Mouse (Mus musculus) embryonic facial prominence, embryonic 14.5 days (tissue): Measurements from ENCODE around the gene Prkcd. TPM values are rescaled to one million over a fixed set of nuclear protein-coding genes. Genes with fewer than 3 reads are reported as not detected.

Source experiments
- ATAC-seq: fragments of 200-750 bp; cut with Nextera tagmentation; 2 replicates; pipeline ENCODE4 v1.8.0; 2017; ENCODE audit warnings: low read depth, moderate number of reproducible peaks, moderate TSS enrichment
- DNase-seq: peaks from one replicate; pipeline ENCODE4 v3.0.0-alpha.2; 2015; ENCODE audit warnings: low spot score
- H3K27ac ChIP-seq: fragments of 300-500 bp; sonication (generic); replicated peaks from 2 replicates; pipeline ENCODE4 v1.5.1; 2014; ENCODE audit warnings: low read depth, mild to moderate bottlenecking, low read length, moderate library complexity
- H3K27me3 ChIP-seq: fragments of 300-500 bp; sonication (generic); replicated peaks from 2 replicates; pipeline ENCODE4 v1.6.1; 2014; ENCODE audit warnings: low read length; ENCODE audit not compliant: control insufficient read depth, insufficient read depth
- H3K36me3 ChIP-seq: fragments of 300-500 bp; sonication (generic); 2 replicates; pipeline ENCODE4 v1.6.1; 2014; ENCODE audit warnings: low read length, mixed read lengths; ENCODE audit not compliant: control insufficient read depth, insufficient read depth
- H3K4me1 ChIP-seq: fragments of 300-500 bp; sonication (generic); 2 replicates; pipeline ENCODE4 v1.6.1; 2014; ENCODE audit warnings: antibody characterized with exemption, low read length; ENCODE audit not compliant: control insufficient read depth, insufficient read depth
- H3K4me2 ChIP-seq: fragments of 300-500 bp; sonication (generic); 2 replicates; pipeline ENCODE4 v1.6.1; 2014; ENCODE audit warnings: low read depth, mild to moderate bottlenecking, low read length, moderate library complexity, mixed read lengths
- H3K4me3 ChIP-seq: fragments of 300-500 bp; sonication (generic); 2 replicates; pipeline ENCODE4 v1.5.1; 2014; ENCODE audit warnings: low read depth, mild to moderate bottlenecking, low read length
- H3K9ac ChIP-seq: fragments of 300-500 bp; sonication (generic); 2 replicates; pipeline ENCODE4 v1.6.1; 2014; ENCODE audit warnings: low read depth, mild to moderate bottlenecking, low read length, moderate library complexity, mixed read lengths
- H3K9me3 ChIP-seq: fragments of 300-500 bp; sonication (generic); 2 replicates; pipeline ENCODE4 v1.6.1; 2016; ENCODE audit warnings: low read length; ENCODE audit not compliant: control insufficient read depth
- WGBS: fragments of 180-500 bp; shearing (Covaris S2); extraction: QIAGEN DNeasy Blood & Tissue Kit; methylation state at CpG from one replicate; pipeline ENCODE4 v1.1.7; 2014; 5-methylcytosine and 5-hydroxymethylcytosine counted together
- polyA plus RNA-seq: library from polyadenylated mRNA; unstranded; fragments of >200 nt; fragmentation: Nextera tagmentation; extraction: Ambion mirVana; gene quantifications from 2 replicates; pipeline ENCODE4 v1.2.1, GENCODE M21; 2014

The Prkcd gene
- polyA plus RNA-seq, 1 experiment from 2014 or later, result 42.5 TPM

GRCm38 (mm10) chr14:30608176-30608575, 17.8 kb downstream of the Prkcd start:
- H3K9me3 ChIP-seq, result no peaks in the 10 kb centered on the region
- no peak overlapping the region for H3K27ac ChIP-seq
- peaks cover 26% of the 10 kb centered on the region for H3K36me3 ChIP-seq
- H3K9ac ChIP-seq, result no peak overlapping the region
- peak; percentile 44; the same call in 1 of the 2 replicates for ATAC-seq
- H3K4me2 ChIP-seq, result no peak overlapping the region
- no peaks in the 10 kb centered on the region for H3K4me1 ChIP-seq
- DNase-seq, result peak; percentile 54
- 75% methylated on average over 6 of the region's 6 CpGs for WGBS
- no peak overlapping the region for H3K4me3 ChIP-seq
- H3K27me3 ChIP-seq, result no peaks in the 10 kb centered on the region

DNA sequence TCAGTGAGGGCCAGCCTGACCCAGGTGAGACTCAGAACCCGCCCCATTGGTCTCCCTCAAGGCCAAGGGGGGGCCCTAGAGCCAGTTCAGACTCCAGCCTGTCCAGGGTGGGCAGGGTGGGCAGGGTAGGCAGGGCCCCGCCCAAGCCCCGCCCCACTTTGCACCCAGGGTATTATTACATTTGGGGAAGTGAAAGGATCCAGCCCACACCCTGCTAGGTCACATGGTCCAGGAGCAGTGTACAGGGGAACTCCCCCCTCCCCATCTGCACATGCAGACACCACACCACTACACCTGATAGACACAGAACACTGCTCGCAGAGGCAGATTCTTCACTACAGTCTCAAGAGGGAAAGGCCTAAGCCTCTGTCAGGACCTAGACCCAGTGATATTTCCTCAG, 18.3 kb downstream of the Prkcd start:
- Histone ChIP-seq H3K36me3 (peaks cover 29% of the 10 kb centered on the region), H3K4me2 (no peak overlapping the region), H3K9me3 (no peaks in the 10 kb centered on the region), H3K27me3 (no peaks in the 10 kb centered on the region), H3K9ac (no peak overlapping the region), H3K27ac (no peak overlapping the region), H3K4me3 (no peak overlapping the region), H3K4me1 (no peaks in the 10 kb centered on the region)
- DNase-seq, result no peak
- no peak for ATAC-seq
- 80% methylated on average over 2 of the region's 4 CpGs for WGBS

DNA sequence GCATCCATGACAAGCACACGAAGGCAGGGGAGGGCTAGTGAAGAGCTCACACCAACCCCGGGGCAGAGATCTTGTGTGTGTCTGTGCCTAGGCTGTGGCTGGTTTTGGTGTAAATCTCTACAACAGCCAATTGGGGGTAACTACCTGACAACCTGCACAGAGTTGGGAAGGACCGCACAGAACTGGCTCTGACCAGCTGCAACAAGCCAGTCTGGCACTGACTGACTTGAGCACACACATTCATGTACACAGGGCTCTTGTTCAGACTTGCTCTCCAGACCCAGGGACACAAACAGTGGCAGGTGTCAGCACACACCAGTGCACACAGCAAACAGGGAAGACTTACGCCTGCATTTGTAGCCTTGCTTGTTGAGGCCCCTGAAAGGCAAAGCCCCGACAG, 19.2 kb downstream of the Prkcd start:
- no peaks in the 10 kb centered on the region for H3K9me3 ChIP-seq
- H3K9ac ChIP-seq, result no peak overlapping the region
- no peaks in the 10 kb centered on the region for H3K4me1 ChIP-seq
- no peak overlapping the region for H3K4me3 ChIP-seq
- H3K4me2 ChIP-seq, result no peak overlapping the region
- DNase-seq (no peak), ATAC-seq (no peak)
- no peak overlapping the region for H3K27ac ChIP-seq
- WGBS, result 90% methylated on average over 5 of the region's 5 CpGs
- no peaks in the 10 kb centered on the region for H3K27me3 ChIP-seq
- peaks cover 38% of the 10 kb centered on the region for H3K36me3 ChIP-seq

DNA sequence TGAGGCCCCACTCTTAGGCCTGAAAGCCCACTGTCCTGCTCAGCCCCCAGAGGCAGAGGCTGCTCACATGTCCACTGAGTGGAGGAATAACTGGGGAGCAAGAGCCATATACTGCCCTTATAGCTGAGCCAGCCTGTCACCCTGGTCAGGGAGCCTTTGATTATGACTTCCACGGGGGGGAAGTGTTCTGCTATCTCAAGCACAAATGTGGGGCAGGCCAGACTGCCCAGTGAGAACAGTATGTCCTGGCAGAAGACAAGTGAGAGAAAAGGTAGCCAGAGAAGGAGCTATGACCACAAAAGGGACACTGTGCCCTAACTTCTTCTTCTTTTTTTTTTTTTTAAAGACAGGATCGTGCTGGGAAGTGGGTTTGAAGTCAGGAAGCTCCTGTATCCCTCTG, 28.9 kb downstream of the Prkcd start:
- Histone ChIP-seq H3K4me2 (no peak overlapping the region), H3K27me3 (no peaks in the 10 kb centered on the region), H3K27ac (no peak overlapping the region), H3K4me3 (no peak overlapping the region), H3K9me3 (no peaks in the 10 kb centered on the region), H3K4me1 (peaks cover 13% of the 10 kb centered on the region), H3K36me3 (peaks cover 60% of the 10 kb centered on the region), H3K9ac (no peak overlapping the region)
- no peak for ATAC-seq
- 86% methylated on average over 2 of the region's 2 CpGs for WGBS
- DNase-seq, result no peak

DNA sequence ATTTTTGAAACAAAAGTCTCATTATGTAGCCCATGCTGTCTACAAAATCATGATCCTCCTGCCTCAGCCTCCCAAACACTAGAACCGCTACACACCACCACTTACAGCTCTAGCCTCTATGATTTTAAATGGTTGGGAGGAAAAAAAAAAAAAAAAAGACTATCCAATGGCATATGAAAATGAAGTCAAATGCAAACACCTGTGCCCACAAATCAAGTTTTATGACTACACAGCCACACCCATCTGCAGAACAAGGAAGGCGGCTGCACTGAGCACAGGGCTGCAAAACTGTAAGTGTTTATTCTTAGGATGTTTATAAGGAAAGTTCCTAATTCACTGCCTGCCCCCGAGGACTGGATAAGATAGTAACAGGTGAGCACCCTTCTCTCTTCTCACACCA, 29.6 kb downstream of the Prkcd start:
- DNase-seq, result no peak

DNA sequence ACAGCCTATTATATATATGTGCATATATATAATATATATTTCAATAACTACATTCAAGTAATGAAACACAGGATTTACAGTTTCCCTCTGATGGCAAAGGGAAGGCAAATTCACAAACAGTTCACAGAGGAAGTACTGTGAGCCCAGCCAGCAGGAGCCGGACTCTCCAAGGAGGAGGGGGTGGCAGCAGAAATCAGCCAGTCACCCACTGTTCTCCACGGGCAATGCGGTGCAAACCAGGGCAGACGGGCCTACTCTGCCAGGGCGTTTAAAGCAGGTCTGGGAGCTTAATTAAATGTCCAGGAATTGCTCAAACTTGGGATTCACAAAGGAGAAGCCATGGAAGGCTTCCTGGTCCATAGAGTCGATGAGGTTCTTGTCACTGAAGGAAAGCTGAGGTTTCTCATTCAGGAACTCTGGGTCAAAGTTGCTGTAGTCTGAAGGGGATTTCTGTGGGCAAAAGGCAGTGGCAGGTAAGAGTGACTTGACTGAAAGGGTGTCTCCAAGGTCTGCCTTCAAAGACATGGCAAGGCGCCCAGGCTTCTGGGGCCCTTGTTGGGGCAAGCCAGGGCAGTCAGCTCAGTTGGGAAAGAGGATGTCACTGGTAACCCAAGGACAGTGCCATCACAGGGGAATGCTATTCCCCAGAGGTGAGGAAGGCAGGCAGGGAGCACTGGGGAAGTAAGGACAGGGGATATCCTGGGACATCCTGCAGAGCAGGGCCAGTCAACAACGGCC, 30.3 kb downstream of the Prkcd start:
- Histone ChIP-seq H3K9me3 (no peaks in the 10 kb centered on the region), H3K9ac (no peak overlapping the region), H3K27ac (no peak overlapping the region), H3K4me1 (peaks cover 13% of the 10 kb centered on the region), H3K4me2 (no peak overlapping the region), H3K4me3 (no peak overlapping the region), H3K27me3 (no peaks in the 10 kb centered on the region), H3K36me3 (peaks cover 46% of the 10 kb centered on the region)
- DNase-seq, result no peak
- ATAC-seq, result no peak
- 82% methylated on average over 8 of the region's 8 CpGs for WGBS

More for the DNA sequence above, 29.6 kb downstream of the Prkcd start:
- Histone ChIP-seq H3K4me2 (no peak overlapping the region), H3K27me3 (no peaks in the 10 kb centered on the region), H3K27ac (no peak overlapping the region), H3K36me3 (peaks cover 52% of the 10 kb centered on the region), H3K4me1 (peaks cover 13% of the 10 kb centered on the region), H3K9ac (no peak overlapping the region), H3K4me3 (no peak overlapping the region), H3K9me3 (no peaks in the 10 kb centered on the region)
- 84% methylated on average over 3 of the region's 3 CpGs for WGBS
- no peak for ATAC-seq

DNA sequence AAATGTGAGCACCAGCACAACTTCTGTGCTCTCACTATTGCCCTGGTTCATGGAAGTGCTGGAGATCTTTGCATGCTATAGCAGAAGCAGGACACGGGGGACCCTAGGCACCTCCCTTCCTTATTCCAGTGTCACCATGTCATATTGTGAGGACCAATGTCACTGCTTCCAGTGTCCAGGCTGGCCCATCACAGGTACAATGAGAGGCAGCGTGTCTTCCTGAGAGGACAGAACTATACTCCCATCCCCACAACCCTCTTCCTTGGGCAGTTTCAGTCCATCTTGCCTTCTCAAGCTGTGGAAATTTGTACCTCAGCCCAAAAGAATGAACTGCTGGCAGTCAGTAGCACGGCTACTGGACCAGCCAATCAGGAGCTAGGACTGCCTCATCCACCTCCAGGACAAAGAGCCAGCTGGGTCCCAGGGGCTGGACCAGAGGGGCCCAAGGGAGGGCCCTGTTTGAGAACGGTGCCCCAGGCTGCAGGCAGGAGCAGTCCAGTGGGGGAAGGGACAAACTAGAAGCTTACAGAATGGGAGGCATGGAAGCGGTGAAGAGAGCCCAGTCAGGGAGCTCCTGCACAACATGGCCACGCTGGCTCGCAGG, 31.8 kb downstream of the Prkcd start:
- Histone ChIP-seq H3K4me1 (peaks cover 13% of the 10 kb centered on the region), H3K4me3 (no peak overlapping the region), H3K9me3 (no peaks in the 10 kb centered on the region), H3K27ac (peak overlapping the region; percentile 82), H3K27me3 (no peaks in the 10 kb centered on the region), H3K9ac (no peak overlapping the region), H3K36me3 (peaks cover 35% of the 10 kb centered on the region), H3K4me2 (no peak overlapping the region)
- WGBS, result 45% methylated on average over 7 of the region's 7 CpGs
- ATAC-seq, result peak; percentile 81
- peak; percentile 81 for DNase-seq

- ATAC-seq (peak; percentile 54), DNase-seq (peak; percentile 82)
- Histone ChIP-seq H3K27me3 (no peaks in the 10 kb centered on the region), H3K9ac (no peak overlapping the region), H3K36me3 (peaks cover 27% of the 10 kb centered on the region; the same call in 1 of the 2 replicates), H3K4me2 (no peak overlapping the region), H3K27ac (peak overlapping the region; percentile 82), H3K4me1 (peaks cover 13% of the 10 kb centered on the region), H3K9me3 (no peaks in the 10 kb centered on the region), H3K4me3 (no peak overlapping the region)
- WGBS, result 51% methylated on average over 11 of the region's 11 CpGs
These were observed 32.5 kb downstream of the Prkcd start for GRCm38 (mm10) chr14:30593279-30594091.
